Mouse (Mus musculus): ENCODE measurements at regions not wholly inside any gene's neighbourhood (a gene's known extent, or its start where the extent isn't known, plus 50 kb on each side); places are given as distances from the start of the nearest gene placed in this dataset.

DNA sequence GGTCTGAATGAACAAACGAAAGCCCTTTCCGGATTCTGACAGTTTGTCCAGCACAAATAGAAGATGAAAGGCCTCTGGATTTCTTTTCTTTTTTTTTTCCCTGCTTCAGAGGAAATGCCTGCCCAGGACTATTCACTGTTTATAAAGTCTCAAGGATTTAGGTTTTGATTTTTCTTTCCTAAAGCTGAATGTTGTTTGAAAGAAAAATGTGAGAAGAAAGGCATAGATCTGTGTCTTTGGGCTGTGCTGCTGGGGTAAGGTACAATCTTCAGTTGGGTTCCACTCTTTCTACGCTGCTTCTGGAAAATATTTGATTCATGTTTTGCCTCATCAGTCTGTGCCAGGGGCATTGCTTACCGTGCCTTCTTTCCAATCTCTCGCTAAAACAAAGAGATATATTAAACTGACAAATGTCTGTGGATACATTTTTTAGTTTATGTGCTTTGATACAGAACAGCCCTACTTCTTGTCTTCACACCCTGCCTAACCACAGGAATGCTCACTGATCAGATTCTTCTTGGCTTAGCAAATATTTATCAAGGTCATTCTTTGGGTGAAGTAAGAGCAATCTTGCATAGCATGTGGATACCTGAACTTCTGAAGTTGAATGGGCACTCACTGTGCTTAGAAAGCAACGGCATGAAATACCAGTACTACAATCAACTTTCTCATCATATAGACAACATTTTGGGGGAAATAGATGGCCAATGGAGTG is 172.5 kb downstream of the Fam198b start:
- H3K4me1 ChIP-seq (ENCODE audit: insufficient read depth, low read depth, low read length): peaks cover 4% of the 10 kb centered on the region; the same call in 1 of the 2 replicates
- TF ChIP-seq EP300 (IDR thresholded peaks at IDR 0.05) (peak; percentile 98), CTCF (IDR thresholded peaks at IDR 0.05) (no peak)
- no peak overlapping the region for H3K9ac ChIP-seq (replicated peaks; ENCODE audit: low read depth)
- 24% methylated on average over 6 of the region's 6 CpGs for WGBS
- no peak overlapping the region for H3K4me3 ChIP-seq (ENCODE audit: low read depth, low read length)
- no peaks in the 10 kb centered on the region for H3K9me3 ChIP-seq (ENCODE audit: low read length)
- no peaks in the 10 kb centered on the region for H3K36me3 ChIP-seq (ENCODE audit: insufficient read depth, low read length)
- no peaks in the 10 kb centered on the region for H3K27me3 ChIP-seq (replicated peaks; ENCODE audit: insufficient read depth, low read length)
- peak; percentile 76 for DNase-seq (ENCODE audit: low spot score)
- H3K27ac ChIP-seq (ENCODE audit: low read length): peak overlapping the region; percentile 16
- peak; percentile 92 for ATAC-seq
- H3K4me2 ChIP-seq (replicated peaks; ENCODE audit: low read depth, low read length): peak overlapping the region; percentile 31

DNA sequence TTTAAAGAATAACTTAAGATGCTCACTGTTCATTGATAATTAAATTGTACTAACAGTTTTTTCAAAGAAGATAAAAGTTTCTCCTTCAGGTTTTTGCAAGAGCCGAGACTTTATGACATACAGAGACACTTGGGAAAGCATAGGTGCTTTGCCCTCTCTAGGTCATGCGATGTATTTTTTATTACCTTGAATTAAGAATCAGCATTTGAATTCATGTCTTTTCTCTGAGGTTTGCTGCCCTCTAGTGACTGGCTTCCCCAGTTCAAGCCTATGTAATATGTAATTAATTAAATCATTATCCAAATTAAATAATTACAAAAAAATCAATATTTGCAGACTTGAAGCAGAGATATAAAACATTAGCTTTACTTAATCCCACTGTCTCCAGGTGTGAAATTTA is 174.4 kb downstream of the Fam198b start:
- TF ChIP-seq EP300 (IDR thresholded peaks at IDR 0.05) (no peak; the same call in 1 of the 2 replicates), CTCF (IDR thresholded peaks at IDR 0.05) (peak; percentile 75)
- ATAC-seq: peak; percentile 48; the same call in 1 of the 2 replicates

DNA sequence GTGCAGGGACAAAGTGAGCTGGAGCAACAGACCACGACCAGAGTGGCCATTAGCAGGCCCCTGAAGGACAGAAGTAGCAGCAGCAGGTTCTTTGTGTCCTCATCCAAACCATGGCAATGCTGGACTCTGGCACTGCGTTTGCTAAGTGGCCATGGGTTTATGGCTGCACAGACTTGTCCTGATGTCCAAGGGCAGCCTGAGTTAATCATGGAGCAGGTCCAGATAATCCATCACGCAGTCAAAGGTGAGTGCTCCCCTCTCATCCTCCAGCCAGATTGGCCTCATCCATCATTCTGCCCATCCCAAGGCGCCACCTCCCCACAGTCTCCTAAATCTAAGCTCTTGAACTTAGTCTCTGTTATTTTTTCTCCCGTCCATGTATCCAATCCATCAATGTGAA is 186.4 kb downstream of the Fam198b start:
- Histone ChIP-seq H3K4me3 (ENCODE audit: low read depth, low read length) (no peak overlapping the region), H3K9me3 (ENCODE audit: low read length) (no peaks in the 10 kb centered on the region), H3K27ac (ENCODE audit: low read length) (no peak overlapping the region), H3K36me3 (ENCODE audit: insufficient read depth, low read length) (no peaks in the 10 kb centered on the region), H3K4me1 (ENCODE audit: insufficient read depth, low read depth, low read length) (no peaks in the 10 kb centered on the region), H3K27me3 (replicated peaks; ENCODE audit: insufficient read depth, low read length) (no peaks in the 10 kb centered on the region), H3K9ac (replicated peaks; ENCODE audit: low read depth) (no peak overlapping the region), H3K4me2 (replicated peaks; ENCODE audit: low read depth, low read length) (no peak overlapping the region)
- no peak for ATAC-seq
- WGBS: 63% methylated on average over 5 of the region's 5 CpGs
- no peak for DNase-seq (ENCODE audit: low spot score)
- TF ChIP-seq CTCF (IDR thresholded peaks at IDR 0.05) (no peak), EP300 (IDR thresholded peaks at IDR 0.05) (no peak)

More for the DNA sequence above, 174.4 kb downstream of the Fam198b start:
- no peak overlapping the region for H3K4me3 ChIP-seq (ENCODE audit: low read depth, low read length)
- WGBS: 12% methylated on average over 2 of the region's 2 CpGs
- no peak overlapping the region for H3K4me2 ChIP-seq (replicated peaks; ENCODE audit: low read depth, low read length)
- H3K9ac ChIP-seq (replicated peaks; ENCODE audit: low read depth): no peak overlapping the region
- H3K4me1 ChIP-seq (ENCODE audit: insufficient read depth, low read depth, low read length): peaks cover 4% of the 10 kb centered on the region; the same call in 1 of the 2 replicates
- no peaks in the 10 kb centered on the region for H3K36me3 ChIP-seq (ENCODE audit: insufficient read depth, low read length)
- DNase-seq (ENCODE audit: low spot score): peak; percentile 83
- no peak overlapping the region for H3K27ac ChIP-seq (ENCODE audit: low read length)
- no peaks in the 10 kb centered on the region for H3K27me3 ChIP-seq (replicated peaks; ENCODE audit: insufficient read depth, low read length)
- no peaks in the 10 kb centered on the region for H3K9me3 ChIP-seq (ENCODE audit: low read length)

DNA sequence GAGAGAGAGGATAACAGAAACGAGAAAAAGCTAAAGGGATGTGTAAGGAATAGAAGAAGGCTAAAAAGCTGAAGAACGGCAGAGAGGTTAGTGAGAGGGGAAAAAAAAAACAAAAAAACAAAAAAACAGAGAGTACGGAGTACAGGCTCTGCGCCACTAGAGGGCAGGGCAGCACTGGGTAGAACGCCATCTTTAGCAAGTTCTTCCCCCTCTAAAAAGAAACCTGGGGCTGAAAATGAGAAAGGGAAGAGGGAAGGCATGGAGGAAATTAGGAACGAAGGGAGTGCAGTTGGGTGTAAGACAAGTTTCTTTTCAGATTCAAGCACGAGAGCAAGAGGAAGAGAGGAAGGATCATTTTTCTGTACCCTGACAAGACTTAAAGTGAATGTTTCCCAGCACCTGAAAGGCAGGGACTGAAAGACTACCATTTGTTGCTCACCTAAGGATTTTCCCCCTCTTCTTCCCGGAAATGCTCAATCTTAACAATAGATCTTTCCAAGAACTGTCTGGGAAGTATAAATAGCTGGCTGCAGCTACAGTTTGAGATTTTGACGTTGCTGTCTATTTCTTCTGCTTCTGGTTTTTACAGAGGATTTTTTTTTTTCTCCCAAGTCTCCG is 195.6 kb downstream of the Fam198b start:
- Histone ChIP-seq H3K36me3 (ENCODE audit: insufficient read depth, low read length) (no peaks in the 10 kb centered on the region), H3K27ac (ENCODE audit: low read length) (no peak overlapping the region), H3K27me3 (replicated peaks; ENCODE audit: insufficient read depth, low read length) (no peaks in the 10 kb centered on the region), H3K9ac (replicated peaks; ENCODE audit: low read depth) (no peak overlapping the region), H3K4me3 (ENCODE audit: low read depth, low read length) (0 out of 2 replicates have a peak overlapping the region, but pooled peaks have one; percentile 0), H3K9me3 (ENCODE audit: low read length) (no peaks in the 10 kb centered on the region), H3K4me1 (ENCODE audit: insufficient read depth, low read depth, low read length) (no peaks in the 10 kb centered on the region), H3K4me2 (replicated peaks; ENCODE audit: low read depth, low read length) (peak overlapping the region; percentile 41)
- 9% methylated on average over 10 of the region's 10 CpGs for WGBS
- ATAC-seq (no peak), DNase-seq (ENCODE audit: low spot score) (peak; percentile 80)
- TF ChIP-seq CTCF (IDR thresholded peaks at IDR 0.05): peak; percentile 87
- TF ChIP-seq EP300 (IDR thresholded peaks at IDR 0.05): no peak

DNA sequence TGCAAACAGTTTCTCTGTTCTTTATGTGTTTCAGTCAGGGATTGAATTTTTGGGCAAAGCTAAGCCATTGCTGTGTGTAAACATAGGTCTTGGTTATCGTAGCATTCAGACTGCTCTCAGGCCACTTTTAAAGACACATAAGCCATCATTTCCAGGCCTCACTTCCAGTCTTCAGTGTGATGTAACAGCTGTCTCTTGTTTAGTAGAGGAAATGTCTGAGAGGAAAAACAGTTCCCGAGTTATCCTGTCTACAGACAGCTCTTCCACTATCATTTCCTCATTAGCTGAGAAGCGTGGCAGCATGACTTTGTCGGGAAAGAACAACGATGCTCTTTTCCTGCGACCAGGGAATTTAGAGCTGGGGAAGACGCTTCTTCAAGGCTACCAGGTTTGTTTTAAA is 196.9 kb downstream of the Fam198b start:
- DNase-seq (ENCODE audit: low spot score): no peak
- 31% methylated on average over 7 of the region's 7 CpGs for WGBS
- TF ChIP-seq CTCF (IDR thresholded peaks at IDR 0.05) (no peak), EP300 (IDR thresholded peaks at IDR 0.05) (no peak)

DNA sequence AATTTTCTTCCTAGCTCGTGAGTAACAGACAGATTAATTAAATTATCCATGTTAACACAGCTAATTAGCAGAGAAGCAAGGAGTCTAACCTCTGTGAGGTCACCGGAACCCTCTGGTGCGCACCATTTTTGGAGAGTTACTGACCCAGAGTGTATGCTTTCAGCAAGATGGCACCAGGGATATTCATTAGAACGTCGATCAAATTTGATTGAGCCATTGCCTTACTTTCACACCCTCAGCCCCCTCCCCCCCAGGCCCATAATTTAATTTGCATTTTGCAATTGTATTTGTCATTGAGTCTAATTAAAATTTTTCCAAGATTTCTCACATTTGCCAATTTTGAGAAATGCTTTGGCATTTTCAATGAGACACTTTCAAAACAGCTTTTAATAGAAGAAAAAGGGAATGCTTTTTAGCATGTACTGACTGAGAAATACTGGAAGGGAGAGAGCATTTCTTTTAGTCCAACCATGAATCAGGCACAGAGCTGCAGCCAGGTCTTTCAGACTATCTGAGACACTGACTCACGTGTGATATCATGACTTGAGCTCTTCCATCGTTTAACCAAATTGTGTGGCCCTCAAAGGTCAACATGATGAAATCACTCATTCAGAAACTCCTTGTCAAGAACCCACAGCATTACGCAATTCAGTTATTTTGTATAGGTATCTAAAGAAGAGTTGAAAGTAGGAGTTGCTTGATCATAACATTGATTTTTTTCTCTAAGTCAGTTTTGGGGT is 198.6 kb downstream of the Fam198b start:
- Histone ChIP-seq H3K9me3 (ENCODE audit: low read length) (no peaks in the 10 kb centered on the region), H3K4me2 (replicated peaks; ENCODE audit: low read depth, low read length) (no peak overlapping the region), H3K9ac (replicated peaks; ENCODE audit: low read depth) (no peak overlapping the region), H3K27ac (ENCODE audit: low read length) (no peak overlapping the region), H3K27me3 (replicated peaks; ENCODE audit: insufficient read depth, low read length) (no peaks in the 10 kb centered on the region), H3K4me1 (ENCODE audit: insufficient read depth, low read depth, low read length) (no peaks in the 10 kb centered on the region), H3K4me3 (ENCODE audit: low read depth, low read length) (no peak overlapping the region), H3K36me3 (ENCODE audit: insufficient read depth, low read length) (no peaks in the 10 kb centered on the region)
- DNase-seq (ENCODE audit: low spot score) (no peak), ATAC-seq (no peak)
- TF ChIP-seq EP300 (IDR thresholded peaks at IDR 0.05) (no peak), CTCF (IDR thresholded peaks at IDR 0.05) (no peak)
- 71% methylated on average over 8 of the region's 8 CpGs for WGBS

More for the DNA sequence above, 196.9 kb downstream of the Fam198b start:
- H3K4me2 ChIP-seq (replicated peaks; ENCODE audit: low read depth, low read length): no peak overlapping the region
- H3K27ac ChIP-seq (ENCODE audit: low read length): no peak overlapping the region
- no peaks in the 10 kb centered on the region for H3K36me3 ChIP-seq (ENCODE audit: insufficient read depth, low read length)
- no peak overlapping the region for H3K4me3 ChIP-seq (ENCODE audit: low read depth, low read length)
- H3K9me3 ChIP-seq (ENCODE audit: low read length): no peaks in the 10 kb centered on the region
- H3K9ac ChIP-seq (replicated peaks; ENCODE audit: low read depth): no peak overlapping the region
- H3K27me3 ChIP-seq (replicated peaks; ENCODE audit: insufficient read depth, low read length): no peaks in the 10 kb centered on the region
- no peaks in the 10 kb centered on the region for H3K4me1 ChIP-seq (ENCODE audit: insufficient read depth, low read depth, low read length)
- no peak for ATAC-seq

Measured in lung, postnatal 0 days (tissue).